Mouse (Mus musculus) forebrain, embryonic 14.5 days (tissue): ENCODE results near the gene Fbn1. TPM values are rescaled to one million over a fixed set of nuclear protein-coding genes. Genes with fewer than 3 reads are reported as not detected.

Source experiments
- ATAC-seq: fragments of 200-750 bp; cut with Nextera tagmentation; 2 replicates; pipeline ENCODE4 v1.8.0; 2017; ENCODE audit warnings: mild to moderate bottlenecking, moderate library complexity
- DNase-seq: peaks from one replicate; pipeline ENCODE4 v3.0.0-alpha.2; 2015; ENCODE audit warnings: low spot score
- H3K27ac ChIP-seq: fragments of 300-500 bp; sonication (generic); 2 replicates; pipeline ENCODE4 v1.5.1; 2014; ENCODE audit warnings: low read depth, mild to moderate bottlenecking, control low read depth, low read length, moderate library complexity
- H3K27me3 ChIP-seq: fragments of 300-500 bp; sonication (generic); replicated peaks from 2 replicates; pipeline ENCODE4 v1.6.1; 2014; ENCODE audit warnings: low read length, control low read depth, mixed read lengths; ENCODE audit not compliant: control insufficient read depth, insufficient read depth
- H3K36me3 ChIP-seq: fragments of 300-500 bp; sonication (generic); 2 replicates; pipeline ENCODE4 v1.6.1; 2014; ENCODE audit warnings: low read length, control low read depth; ENCODE audit not compliant: control insufficient read depth, insufficient read depth
- H3K4me1 ChIP-seq: fragments of 300-500 bp; sonication (generic); 2 replicates; pipeline ENCODE4 v1.6.1; 2014; ENCODE audit warnings: antibody characterized with exemption, low read length, control low read depth; ENCODE audit not compliant: control insufficient read depth, insufficient read depth
- H3K4me2 ChIP-seq: fragments of 300-500 bp; sonication (generic); 2 replicates; pipeline ENCODE4 v1.6.1; 2014; ENCODE audit warnings: mild to moderate bottlenecking, control low read depth, low read length
- H3K4me3 ChIP-seq: fragments of 300-500 bp; sonication (generic); 2 replicates; pipeline ENCODE4 v1.5.1; 2014; ENCODE audit warnings: low read depth, low read length, control low read depth
- H3K9ac ChIP-seq: fragments of 300-500 bp; sonication (generic); 2 replicates; pipeline ENCODE4 v1.6.1; 2014; ENCODE audit warnings: mild to moderate bottlenecking, low read length, control low read depth, moderate library complexity
- H3K9me3 ChIP-seq: fragments of 300-500 bp; sonication (generic); replicated peaks from 2 replicates; pipeline ENCODE4 v1.6.1; 2016; ENCODE audit warnings: low read length, control low read depth, mixed read lengths; ENCODE audit not compliant: control insufficient read depth
- WGBS: fragments of 180-500 bp; shearing (Covaris S2); extraction: QIAGEN DNeasy Blood & Tissue Kit; methylation state at CpG from one replicate; pipeline ENCODE4 v1.1.7; 2014; 5-methylcytosine and 5-hydroxymethylcytosine counted together
- polyA plus RNA-seq: library from polyadenylated mRNA; unstranded; fragments of >200 nt; fragmentation: Nextera tagmentation; extraction: Ambion mirVana; gene quantifications from 2 replicates; pipeline ENCODE4 v1.2.1, GENCODE M21; 2014

The Fbn1 gene
- polyA plus RNA-seq, 1 experiment from 2014 or later = 2.1 TPM

DNA sequence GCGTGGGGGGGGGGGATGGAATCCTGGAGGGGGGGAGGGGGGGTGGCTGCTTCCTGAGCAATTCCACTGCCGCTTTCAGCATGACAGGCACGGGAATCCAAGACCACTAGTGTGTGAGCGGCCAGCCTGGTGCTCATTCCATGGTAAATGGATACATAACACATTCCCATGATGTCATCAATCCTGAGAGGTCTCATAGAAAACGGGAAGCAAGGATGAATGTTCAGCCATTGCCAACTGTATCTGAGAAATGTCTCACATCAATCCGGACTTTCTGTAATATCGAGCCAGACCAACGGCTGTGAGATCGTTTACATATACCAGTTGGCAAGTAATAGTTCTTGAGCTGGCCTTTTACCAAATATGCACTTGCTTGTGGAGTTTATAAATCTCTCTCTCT is 87.2 kb downstream of the Fbn1 start:
- Histone ChIP-seq H3K4me2 (no peak overlapping the region), H3K27ac (no peak overlapping the region), H3K4me1 (no peaks in the 10 kb centered on the region), H3K4me3 (no peak overlapping the region), H3K9me3 (no peaks in the 10 kb centered on the region), H3K9ac (no peak overlapping the region), H3K36me3 (no peaks in the 10 kb centered on the region), H3K27me3 (no peaks in the 10 kb centered on the region)
- WGBS = 67% methylated on average over 9 of the region's 9 CpGs
- ATAC-seq (0 out of 2 replicates have a peak, but pooled peaks have one; percentile 37), DNase-seq (peak; percentile 34)

DNA sequence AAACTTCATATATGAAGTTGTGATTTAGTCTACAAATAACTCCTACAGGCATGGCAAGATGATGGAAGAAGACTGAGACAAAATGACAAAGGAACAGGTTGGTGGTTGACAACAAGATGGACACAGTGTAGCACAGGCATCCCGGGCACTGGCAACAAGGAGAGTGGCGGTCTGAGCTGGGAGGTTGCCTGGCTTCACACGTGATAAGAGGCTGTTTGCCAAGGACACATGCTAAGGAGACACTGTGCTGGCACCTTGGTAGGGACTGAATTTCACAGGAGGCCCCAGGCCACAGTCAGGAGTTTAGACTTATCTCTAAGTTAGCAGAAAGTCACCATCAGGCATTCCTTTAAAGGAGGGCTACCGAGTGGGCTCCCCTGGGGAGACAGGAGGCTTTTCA is 88.1 kb downstream of the Fbn1 start:
- Histone ChIP-seq H3K4me3 (no peak overlapping the region), H3K36me3 (no peaks in the 10 kb centered on the region), H3K9ac (no peak overlapping the region), H3K4me2 (no peak overlapping the region), H3K4me1 (no peaks in the 10 kb centered on the region), H3K27me3 (no peaks in the 10 kb centered on the region), H3K9me3 (no peaks in the 10 kb centered on the region), H3K27ac (no peak overlapping the region)
- ATAC-seq (no peak), DNase-seq (no peak)
- 87% methylated on average over 4 of the region's 4 CpGs for WGBS

DNA sequence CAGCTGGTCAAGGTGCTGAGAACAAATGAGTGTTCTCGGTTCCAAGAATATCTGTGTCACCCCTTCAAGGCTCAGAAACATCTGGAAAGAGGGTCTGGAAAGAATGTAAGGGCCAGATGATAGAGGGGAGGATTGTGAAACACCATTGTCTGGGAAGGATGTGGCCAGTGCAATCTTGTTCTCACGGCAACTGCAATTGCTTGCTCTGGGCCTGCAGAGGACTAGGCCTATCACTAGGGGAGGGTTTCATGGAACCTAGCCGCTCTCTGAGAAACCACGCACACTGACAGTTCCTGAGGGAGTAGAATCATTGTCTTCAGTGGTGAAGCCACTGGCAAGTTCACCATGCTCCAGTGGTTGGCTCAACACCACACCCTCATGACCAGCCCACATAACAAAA is 89.2 kb downstream of the Fbn1 start:
- no peak for ATAC-seq
- Histone ChIP-seq H3K4me3 (no peak overlapping the region), H3K27me3 (no peaks in the 10 kb centered on the region)

DNA sequence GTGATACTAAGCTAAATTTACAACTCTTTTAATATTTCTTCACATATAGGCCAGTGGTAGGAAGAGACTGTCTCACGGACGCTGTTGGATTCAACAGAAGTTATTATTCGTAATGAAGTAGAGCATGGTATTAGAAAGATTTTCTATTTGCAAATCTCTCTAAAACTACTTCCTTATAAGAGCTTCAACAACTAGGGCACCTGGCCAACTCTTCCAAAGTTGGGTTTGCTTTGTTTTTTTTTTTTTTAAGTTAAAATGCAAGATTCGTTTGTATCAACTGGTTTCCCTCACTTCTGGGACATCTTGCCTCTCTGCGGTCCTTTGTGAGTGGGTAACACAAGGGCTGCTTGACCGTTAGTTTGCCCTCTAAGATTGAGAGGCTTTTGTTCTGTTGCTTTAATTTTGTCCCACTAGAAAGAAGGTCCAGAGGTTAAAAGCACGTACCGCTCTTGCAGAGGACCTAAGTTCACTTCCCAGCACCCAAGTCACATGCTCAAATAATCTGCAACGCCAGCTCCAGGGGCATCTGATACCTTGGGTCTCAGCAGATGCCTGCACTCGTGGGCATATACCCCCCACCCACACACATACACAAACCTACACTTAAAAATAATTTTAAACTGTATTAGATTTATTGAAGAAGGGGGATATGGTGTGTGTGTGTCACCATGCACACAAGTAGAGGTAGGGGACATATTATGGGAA is 91.1 kb downstream of the Fbn1 start:
- DNase-seq = no peak
- 83% methylated on average over 10 of the region's 10 CpGs for WGBS
- H3K9ac ChIP-seq = no peak overlapping the region
- H3K27me3 ChIP-seq = no peaks in the 10 kb centered on the region
- no peaks in the 10 kb centered on the region for H3K4me1 ChIP-seq
- H3K36me3 ChIP-seq = no peaks in the 10 kb centered on the region
- H3K9me3 ChIP-seq = no peaks in the 10 kb centered on the region
- H3K27ac ChIP-seq = no peak overlapping the region
- ATAC-seq = no peak
- H3K4me2 ChIP-seq = no peak overlapping the region
- no peak overlapping the region for H3K4me3 ChIP-seq

More for the DNA sequence above, 89.2 kb downstream of the Fbn1 start:
- no peaks in the 10 kb centered on the region for H3K4me1 ChIP-seq
- H3K9me3 ChIP-seq = no peaks in the 10 kb centered on the region
- WGBS = 89% methylated on average over 4 of the region's 4 CpGs
- no peak overlapping the region for H3K4me2 ChIP-seq
- no peak for DNase-seq
- no peak overlapping the region for H3K9ac ChIP-seq
- H3K36me3 ChIP-seq = no peaks in the 10 kb centered on the region
- no peak overlapping the region for H3K27ac ChIP-seq

DNA sequence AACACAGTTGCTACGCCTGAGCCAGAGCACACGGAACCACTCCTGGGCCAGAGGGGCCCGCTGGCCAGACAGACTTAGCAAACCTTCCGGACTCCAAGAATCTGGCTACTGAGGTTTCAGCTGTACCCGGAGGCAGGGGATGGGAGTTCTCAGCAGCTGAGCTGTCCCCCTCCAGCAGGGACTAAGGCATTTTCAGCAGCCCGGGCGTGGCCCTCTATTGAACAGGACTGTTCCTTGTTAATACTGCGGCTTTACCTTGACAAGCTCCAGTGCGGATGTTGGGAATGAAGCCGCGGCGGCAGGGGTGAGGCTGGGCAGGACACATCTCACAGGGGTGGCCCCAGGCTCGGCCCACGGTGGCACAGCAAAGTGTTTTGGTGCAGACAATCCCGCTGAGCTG is 95.4 kb downstream of the Fbn1 start:
- Histone ChIP-seq H3K9ac (no peak overlapping the region), H3K27me3 (no peaks in the 10 kb centered on the region), H3K27ac (no peak overlapping the region), H3K36me3 (no peaks in the 10 kb centered on the region), H3K4me1 (no peaks in the 10 kb centered on the region), H3K9me3 (no peaks in the 10 kb centered on the region), H3K4me3 (no peak overlapping the region), H3K4me2 (no peak overlapping the region)
- 94% methylated on average over 15 of the region's 15 CpGs for WGBS
- DNase-seq (no peak), ATAC-seq (no peak)

DNA sequence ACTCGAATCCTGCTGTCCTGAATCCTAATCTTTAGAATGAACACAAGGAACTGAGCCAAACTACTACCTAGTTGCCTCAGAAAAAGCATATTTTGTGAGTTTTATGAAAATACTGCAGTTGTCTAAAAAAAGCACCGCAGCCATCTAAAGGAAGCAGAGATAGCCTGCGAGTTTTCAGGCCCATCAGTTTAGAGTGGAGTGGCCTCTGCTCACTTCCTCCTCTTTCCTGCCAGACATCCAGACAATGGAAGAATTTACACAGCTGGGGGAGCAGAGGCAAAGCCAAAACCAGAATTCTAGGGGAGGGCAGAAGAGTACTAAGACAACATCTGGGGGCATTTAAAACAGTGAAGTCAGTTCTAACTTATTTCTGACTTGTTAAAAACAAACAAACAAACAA is 96.0 kb downstream of the Fbn1 start:
- H3K9me3 ChIP-seq = no peaks in the 10 kb centered on the region
- no peaks in the 10 kb centered on the region for H3K27me3 ChIP-seq
- H3K27ac ChIP-seq = no peak overlapping the region
- H3K9ac ChIP-seq = no peak overlapping the region
- H3K4me1 ChIP-seq = no peaks in the 10 kb centered on the region
- no peak for DNase-seq
- H3K4me2 ChIP-seq = no peak overlapping the region
- no peaks in the 10 kb centered on the region for H3K36me3 ChIP-seq
- ATAC-seq = no peak
- WGBS = 95% methylated on average over 3 of the region's 3 CpGs
- H3K4me3 ChIP-seq = no peak overlapping the region

DNA sequence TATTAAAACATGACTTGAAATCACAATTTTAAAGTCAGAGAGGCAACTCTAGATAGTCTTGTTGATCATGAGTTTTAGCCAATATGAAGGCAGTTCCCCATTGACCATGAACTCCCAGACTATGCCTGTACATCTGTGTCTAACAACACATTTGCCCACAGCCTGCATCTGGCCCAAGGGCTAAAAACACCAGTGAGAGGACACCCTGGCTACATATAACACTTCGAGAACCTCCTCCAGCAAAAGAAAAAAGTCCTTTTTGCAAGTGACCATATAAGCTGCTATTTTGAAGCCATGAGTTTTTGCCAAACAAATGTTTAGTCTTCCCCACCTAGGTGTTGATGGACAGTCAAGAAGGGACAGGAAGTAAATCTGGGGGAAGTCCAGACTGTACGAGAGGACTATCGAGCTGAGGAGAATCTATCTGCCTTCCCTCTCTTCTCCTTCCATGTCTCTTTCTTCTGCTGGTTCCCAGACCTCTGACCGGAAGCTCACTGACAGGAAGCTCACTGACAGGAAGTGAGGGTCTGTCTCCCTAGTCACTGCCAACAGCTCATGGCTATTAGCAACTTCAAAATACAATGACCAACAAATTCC is 103.2 kb downstream of the Fbn1 start:
- 94% methylated on average over 4 of the region's 4 CpGs for WGBS
- H3K36me3 ChIP-seq = no peaks in the 10 kb centered on the region
- H3K9me3 ChIP-seq = no peaks in the 10 kb centered on the region
- H3K27me3 ChIP-seq = no peaks in the 10 kb centered on the region
- no peak overlapping the region for H3K4me2 ChIP-seq
- H3K9ac ChIP-seq = no peak overlapping the region
- no peak for ATAC-seq
- DNase-seq = no peak
- H3K27ac ChIP-seq = no peak overlapping the region
- no peaks in the 10 kb centered on the region for H3K4me1 ChIP-seq
- H3K4me3 ChIP-seq = no peak overlapping the region

DNA sequence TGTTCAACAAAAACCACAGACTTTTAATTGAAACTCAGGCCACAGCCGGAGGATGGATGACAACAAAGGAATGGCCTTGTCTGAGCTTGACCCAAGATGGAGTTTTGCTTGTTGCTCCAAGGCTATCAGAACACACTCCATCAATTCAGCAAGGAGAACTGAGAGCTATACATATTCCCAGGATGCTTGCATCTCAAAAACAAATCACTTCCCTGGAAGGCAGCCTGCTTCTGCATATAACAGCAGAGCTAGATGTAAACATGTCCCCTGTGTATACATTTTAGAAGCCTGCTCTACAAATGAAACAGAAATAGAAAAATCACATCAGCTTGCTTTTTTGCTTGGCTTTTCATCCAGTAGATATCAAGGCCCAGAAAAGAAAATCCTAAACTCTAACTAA is 105.5 kb downstream of the Fbn1 start:
- Histone ChIP-seq H3K27me3 (no peaks in the 10 kb centered on the region), H3K36me3 (no peaks in the 10 kb centered on the region), H3K9me3 (no peaks in the 10 kb centered on the region), H3K9ac (no peak overlapping the region), H3K4me2 (no peak overlapping the region), H3K4me3 (no peak overlapping the region), H3K4me1 (no peaks in the 10 kb centered on the region), H3K27ac (no peak overlapping the region)
- DNase-seq = no peak
- 89% methylated on average over 1 of the region's 1 CpGs for WGBS
- no peak for ATAC-seq

DNA sequence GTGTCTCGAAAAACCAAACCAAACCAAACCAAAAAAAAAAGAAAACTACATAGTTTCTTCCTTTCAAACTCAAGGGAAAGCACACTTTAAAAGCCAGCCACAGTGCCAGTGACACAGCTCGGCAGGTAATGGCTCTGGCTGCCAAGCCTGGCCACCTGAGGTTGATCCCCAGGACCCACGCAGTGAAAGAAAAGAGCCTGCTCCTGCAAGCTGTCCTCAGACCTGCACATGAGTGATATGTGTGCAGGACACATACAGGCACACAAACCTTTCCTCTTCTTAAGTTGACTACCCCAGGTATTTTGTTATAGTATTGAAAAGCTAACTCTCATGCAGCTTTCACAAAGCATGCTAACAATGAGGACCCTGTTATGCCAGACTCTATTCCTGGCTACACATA is 107.7 kb downstream of the Fbn1 start:
- DNase-seq (no peak), ATAC-seq (no peak)
- no peaks in the 10 kb centered on the region for H3K9me3 ChIP-seq
- H3K36me3 ChIP-seq = no peaks in the 10 kb centered on the region
- H3K9ac ChIP-seq = no peak overlapping the region
- H3K4me1 ChIP-seq = no peaks in the 10 kb centered on the region
- H3K4me3 ChIP-seq = no peak overlapping the region
- H3K27ac ChIP-seq = no peak overlapping the region
- WGBS = 90% methylated on average over 3 of the region's 3 CpGs
- H3K27me3 ChIP-seq = no peaks in the 10 kb centered on the region
- H3K4me2 ChIP-seq = no peak overlapping the region
